Mouse (Mus musculus): ENCODE data around the gene Neil3. TPM values are rescaled to one million over a fixed set of nuclear protein-coding genes. Genes with fewer than 3 reads are reported as not detected.

The Neil3 gene
- polyA plus RNA-seq, 1 experiment from 2014 or later: 15.0 TPM

- Histone ChIP-seq H3K4me3 (ENCODE audit: low read depth, low read length) (no peak overlapping the region), H3K36me3 (ENCODE audit: control insufficient read depth, insufficient read depth, low read length) (no peaks in the 10 kb centered on the region), H3K4me1 (ENCODE audit: control insufficient read depth, insufficient read depth, low read length) (no peaks in the 10 kb centered on the region), H3K27ac (replicated peaks; ENCODE audit: low read depth, low read length) (no peak overlapping the region), H3K9ac (ENCODE audit: low read depth, low read length) (no peak overlapping the region), H3K4me2 (ENCODE audit: low read depth, low read length) (no peak overlapping the region), H3K9me3 (ENCODE audit: control insufficient read depth, low read length) (no peaks in the 10 kb centered on the region), H3K27me3 (replicated peaks; ENCODE audit: control insufficient read depth, insufficient read depth, low read length) (no peaks in the 10 kb centered on the region)
- WGBS: 93% methylated on average over 7 of the region's 7 CpGs
- no peak for ATAC-seq (ENCODE audit: low read depth)
- DNase-seq (ENCODE audit: low spot score): no peak
Measured at GRCm38 (mm10) chr8:53613577-53614287, 25.1 kb downstream of the Neil3 start.

- no peak overlapping the region for H3K4me2 ChIP-seq (ENCODE audit: low read depth, low read length)
- ATAC-seq (ENCODE audit: low read depth): no peak
- WGBS: 70% methylated on average over 7 of the region's 7 CpGs
- no peaks in the 10 kb centered on the region for H3K36me3 ChIP-seq (ENCODE audit: control insufficient read depth, insufficient read depth, low read length)
- no peak overlapping the region for H3K4me3 ChIP-seq (ENCODE audit: low read depth, low read length)
- H3K9ac ChIP-seq (ENCODE audit: low read depth, low read length): no peak overlapping the region
- H3K9me3 ChIP-seq (ENCODE audit: control insufficient read depth, low read length): no peaks in the 10 kb centered on the region
- no peaks in the 10 kb centered on the region for H3K4me1 ChIP-seq (ENCODE audit: control insufficient read depth, insufficient read depth, low read length)
- no peak overlapping the region for H3K27ac ChIP-seq (replicated peaks; ENCODE audit: low read depth, low read length)
- no peaks in the 10 kb centered on the region for H3K27me3 ChIP-seq (replicated peaks; ENCODE audit: control insufficient read depth, insufficient read depth, low read length)
- no peak for DNase-seq (ENCODE audit: low spot score)
Measured at GRCm38 (mm10) chr8:53612297-53612696, 26.6 kb downstream of the Neil3 start.

DNA sequence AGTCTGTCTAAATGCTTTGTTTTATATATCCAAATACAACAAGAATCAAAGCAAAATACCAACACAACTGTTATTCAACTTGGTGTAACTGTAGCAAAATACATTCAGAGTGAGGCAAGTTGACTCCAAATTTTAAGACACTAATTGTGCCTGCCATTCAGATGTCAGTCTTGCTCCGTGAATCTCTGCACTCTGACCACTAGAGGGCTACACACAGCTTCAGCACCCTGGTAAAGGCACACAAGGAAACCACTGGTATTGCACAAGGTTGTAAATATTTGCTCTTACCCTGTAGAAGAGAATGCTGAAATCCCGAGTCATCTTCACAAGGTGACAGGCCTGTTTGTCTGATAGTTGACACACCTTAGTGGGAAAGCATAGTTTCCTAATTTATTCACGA lies 31.8 kb downstream of the Neil3 start:
- H3K27ac ChIP-seq (replicated peaks; ENCODE audit: low read depth, low read length): no peak overlapping the region

DNA sequence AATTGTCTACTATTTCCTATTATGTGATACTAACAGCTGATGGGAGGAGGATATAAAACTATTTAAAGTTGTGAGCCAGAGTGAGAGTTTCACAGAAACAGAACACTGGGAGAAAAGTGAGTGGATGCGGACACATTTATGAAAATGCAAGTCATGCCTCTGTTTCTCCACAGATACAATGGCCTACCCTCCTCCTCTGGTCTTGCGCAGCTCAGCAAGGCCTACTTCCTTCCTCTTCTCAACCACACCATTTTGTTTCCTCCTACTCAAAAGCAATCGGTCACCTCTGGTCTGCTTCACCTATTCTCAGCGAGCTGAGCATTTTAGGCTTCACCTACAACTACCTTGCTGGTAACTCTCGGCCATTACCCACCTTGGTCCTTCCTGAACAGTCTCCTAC lies 34.0 kb downstream of the Neil3 start:
- Histone ChIP-seq H3K27ac (replicated peaks; ENCODE audit: low read depth, low read length) (no peak overlapping the region), H3K4me3 (ENCODE audit: low read depth, low read length) (no peak overlapping the region), H3K4me2 (ENCODE audit: low read depth, low read length) (no peak overlapping the region), H3K36me3 (ENCODE audit: control insufficient read depth, insufficient read depth, low read length) (no peaks in the 10 kb centered on the region), H3K4me1 (ENCODE audit: control insufficient read depth, insufficient read depth, low read length) (no peaks in the 10 kb centered on the region), H3K9me3 (ENCODE audit: control insufficient read depth, low read length) (no peaks in the 10 kb centered on the region), H3K9ac (ENCODE audit: low read depth, low read length) (no peak overlapping the region), H3K27me3 (replicated peaks; ENCODE audit: control insufficient read depth, insufficient read depth, low read length) (no peaks in the 10 kb centered on the region)
- ATAC-seq (ENCODE audit: low read depth): no peak
- DNase-seq (ENCODE audit: low spot score): no peak
- 95% methylated on average over 5 of the region's 5 CpGs for WGBS

More for the DNA sequence above, 31.8 kb downstream of the Neil3 start:
- peak; percentile 73 for DNase-seq (ENCODE audit: low spot score)
- ATAC-seq (ENCODE audit: low read depth): peak; percentile 86
- Histone ChIP-seq H3K4me1 (ENCODE audit: control insufficient read depth, insufficient read depth, low read length) (no peaks in the 10 kb centered on the region), H3K9ac (ENCODE audit: low read depth, low read length) (no peak overlapping the region), H3K4me2 (ENCODE audit: low read depth, low read length) (no peak overlapping the region), H3K4me3 (ENCODE audit: low read depth, low read length) (no peak overlapping the region), H3K36me3 (ENCODE audit: control insufficient read depth, insufficient read depth, low read length) (no peaks in the 10 kb centered on the region), H3K27me3 (replicated peaks; ENCODE audit: control insufficient read depth, insufficient read depth, low read length) (no peaks in the 10 kb centered on the region), H3K9me3 (ENCODE audit: control insufficient read depth, low read length) (no peaks in the 10 kb centered on the region)
- WGBS: 47% methylated on average over 3 of the region's 3 CpGs

- Histone ChIP-seq H3K4me1 (ENCODE audit: control insufficient read depth, insufficient read depth, low read length) (no peaks in the 10 kb centered on the region), H3K27ac (replicated peaks; ENCODE audit: low read depth, low read length) (no peak overlapping the region), H3K9ac (ENCODE audit: low read depth, low read length) (no peak overlapping the region), H3K4me2 (ENCODE audit: low read depth, low read length) (no peak overlapping the region), H3K9me3 (ENCODE audit: control insufficient read depth, low read length) (no peaks in the 10 kb centered on the region), H3K4me3 (ENCODE audit: low read depth, low read length) (no peak overlapping the region), H3K36me3 (ENCODE audit: control insufficient read depth, insufficient read depth, low read length) (peaks cover 6% of the 10 kb centered on the region; the same call in 1 of the 2 replicates), H3K27me3 (replicated peaks; ENCODE audit: control insufficient read depth, insufficient read depth, low read length) (no peaks in the 10 kb centered on the region)
- WGBS: 81% methylated on average over 4 of the region's 4 CpGs
- DNase-seq (ENCODE audit: low spot score) (no peak), ATAC-seq (ENCODE audit: low read depth) (no peak)
Measured at GRCm38 (mm10) chr8:53603672-53604071, 35.2 kb downstream of the Neil3 start.

DNA sequence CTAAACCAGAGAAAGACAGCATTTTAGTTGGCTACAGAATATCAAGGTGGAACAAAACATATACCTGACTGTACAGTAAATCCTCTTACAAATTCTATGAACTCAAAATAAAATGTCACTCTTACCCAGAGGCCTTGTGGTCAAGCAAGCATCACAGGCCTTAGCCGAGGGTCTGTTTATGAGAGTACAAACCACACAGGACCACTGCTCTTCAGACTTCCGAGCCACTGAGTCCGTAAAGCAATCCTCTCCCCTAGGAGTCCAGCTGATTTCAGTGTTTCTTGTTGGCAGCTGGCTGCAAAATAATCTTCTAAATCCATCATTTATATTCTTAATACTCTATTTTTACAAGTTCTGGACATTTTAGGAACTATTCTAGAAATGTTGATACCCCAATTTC lies 38.0 kb downstream of the Neil3 start:
- Histone ChIP-seq H3K4me3 (ENCODE audit: low read depth, low read length) (no peak overlapping the region), H3K4me1 (ENCODE audit: control insufficient read depth, insufficient read depth, low read length) (no peaks in the 10 kb centered on the region), H3K9me3 (ENCODE audit: control insufficient read depth, low read length) (no peaks in the 10 kb centered on the region), H3K9ac (ENCODE audit: low read depth, low read length) (no peak overlapping the region), H3K36me3 (ENCODE audit: control insufficient read depth, insufficient read depth, low read length) (peaks cover 6% of the 10 kb centered on the region; the same call in 1 of the 2 replicates), H3K4me2 (ENCODE audit: low read depth, low read length) (no peak overlapping the region), H3K27me3 (replicated peaks; ENCODE audit: control insufficient read depth, insufficient read depth, low read length) (no peaks in the 10 kb centered on the region), H3K27ac (replicated peaks; ENCODE audit: low read depth, low read length) (no peak overlapping the region)
- DNase-seq (ENCODE audit: low spot score): no peak
- no peak for ATAC-seq (ENCODE audit: low read depth)
- 83% methylated on average over 3 of the region's 3 CpGs for WGBS

- Histone ChIP-seq H3K4me1 (ENCODE audit: control insufficient read depth, insufficient read depth, low read length) (no peaks in the 10 kb centered on the region), H3K9ac (ENCODE audit: low read depth, low read length) (no peak overlapping the region), H3K27ac (replicated peaks; ENCODE audit: low read depth, low read length) (no peak overlapping the region), H3K9me3 (ENCODE audit: control insufficient read depth, low read length) (no peaks in the 10 kb centered on the region), H3K4me2 (ENCODE audit: low read depth, low read length) (no peak overlapping the region), H3K36me3 (ENCODE audit: control insufficient read depth, insufficient read depth, low read length) (peaks cover 6% of the 10 kb centered on the region; the same call in 1 of the 2 replicates), H3K4me3 (ENCODE audit: low read depth, low read length) (no peak overlapping the region), H3K27me3 (replicated peaks; ENCODE audit: control insufficient read depth, insufficient read depth, low read length) (no peaks in the 10 kb centered on the region)
- DNase-seq (ENCODE audit: low spot score) (no peak), ATAC-seq (ENCODE audit: low read depth) (no peak)
- 80% methylated on average over 11 of the region's 11 CpGs for WGBS
Measured at GRCm38 (mm10) chr8:53600025-53600811, 38.6 kb downstream of the Neil3 start.

GRCm38 (mm10) chr8:53598101-53598500 lies 40.8 kb downstream of the Neil3 start:
- Histone ChIP-seq H3K4me1 (ENCODE audit: control insufficient read depth, insufficient read depth, low read length) (no peaks in the 10 kb centered on the region), H3K9ac (ENCODE audit: low read depth, low read length) (no peak overlapping the region), H3K4me3 (ENCODE audit: low read depth, low read length) (no peak overlapping the region), H3K27me3 (replicated peaks; ENCODE audit: control insufficient read depth, insufficient read depth, low read length) (no peaks in the 10 kb centered on the region), H3K9me3 (ENCODE audit: control insufficient read depth, low read length) (no peaks in the 10 kb centered on the region), H3K4me2 (ENCODE audit: low read depth, low read length) (no peak overlapping the region), H3K36me3 (ENCODE audit: control insufficient read depth, insufficient read depth, low read length) (peaks cover 6% of the 10 kb centered on the region; the same call in 1 of the 2 replicates), H3K27ac (replicated peaks; ENCODE audit: low read depth, low read length) (no peak overlapping the region)
- 82% methylated on average over 1 of the region's 1 CpGs for WGBS
- no peak for ATAC-seq (ENCODE audit: low read depth)
- DNase-seq (ENCODE audit: low spot score): no peak

All from embryonic facial prominence, embryonic 14.5 days (tissue).